Mouse (Mus musculus) liver, postnatal 0 days (tissue): Measurements from ENCODE around the gene Rps13.

ENCODE experiments used
- CTCF ChIP-seq: sonication (generic); IDR thresholded peaks from 2 replicates; pipeline ENCODE4 v1.5.1; 2016; ENCODE audit warnings: antibody characterized with exemption, low read depth
- EP300 ChIP-seq: IDR thresholded peaks from 2 replicates; pipeline ENCODE4 v1.6.1; 2016; ENCODE audit warnings: antibody characterized with exemption, low read depth, mild to moderate bottlenecking

DNA sequence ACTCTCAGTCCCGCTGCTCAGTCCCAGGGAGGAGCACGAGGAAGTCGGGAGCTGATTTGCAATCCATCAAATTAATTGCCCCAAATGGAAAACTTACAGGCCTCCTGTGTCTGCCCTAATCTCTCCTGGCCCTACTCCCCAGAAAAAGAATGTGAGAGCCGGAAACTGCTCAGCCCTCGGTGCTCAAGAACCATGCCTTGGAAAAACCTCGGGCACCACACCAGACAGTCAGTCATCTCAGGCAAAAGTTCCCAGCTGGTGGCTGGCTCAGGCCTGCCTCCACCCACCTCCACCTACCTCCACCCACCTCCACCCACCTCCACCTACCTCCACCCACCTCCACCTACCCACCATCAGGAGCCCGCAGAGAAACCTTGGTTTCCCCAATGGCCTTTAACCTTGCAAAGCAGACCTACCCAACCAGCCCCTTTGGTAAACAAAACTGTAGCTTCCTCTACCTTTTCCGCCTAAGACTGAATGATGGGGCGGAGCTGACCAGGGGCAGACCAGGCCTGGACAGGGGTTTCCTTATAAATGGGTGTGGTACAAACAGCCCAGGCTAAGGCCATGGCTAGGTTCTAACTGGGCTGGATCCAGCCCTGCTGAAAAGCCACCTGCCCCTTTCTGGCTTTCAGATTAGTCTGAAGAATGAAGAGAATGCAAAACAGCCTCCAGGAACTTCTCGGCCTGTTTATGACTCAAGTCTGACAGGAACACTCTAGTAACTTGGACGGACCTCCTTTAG lies 47.2 kb downstream of the Rps13 start:
- TF ChIP-seq EP300 = no peak
- TF ChIP-seq CTCF = no peak
